Mouse (Mus musculus): ENCODE results near the gene Igfbp2. TPM values are rescaled to one million over a fixed set of nuclear protein-coding genes. Genes with fewer than 3 reads are reported as not detected.

Gene Igfbp2
- polyA plus RNA-seq, 1 experiment from 2014 or later: 750 TPM

DNA sequence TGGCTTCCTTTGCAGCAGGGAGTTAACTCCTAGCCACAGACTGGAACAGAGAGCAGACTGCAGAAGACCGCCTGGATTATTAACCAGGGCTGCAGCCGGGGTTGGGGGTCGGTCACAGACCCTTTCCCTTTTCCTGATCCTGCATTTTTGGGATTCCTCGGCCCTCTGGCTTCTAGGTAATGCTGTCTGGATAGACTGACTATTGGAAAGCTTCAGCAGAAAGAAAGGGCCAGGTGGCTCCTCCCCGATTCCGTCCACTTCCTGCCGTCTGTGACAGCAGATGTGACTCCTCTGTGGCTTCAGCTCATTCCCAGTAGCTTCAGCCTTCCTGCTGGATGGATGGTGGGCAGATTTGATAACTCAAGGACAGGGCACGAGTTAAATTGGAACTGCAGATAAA lies 19.3 kb upstream of the Igfbp2 start:
- no peak for DNase-seq (ENCODE audit: low spot score)
- 18% methylated on average over 8 of the region's 8 CpGs for WGBS
- H3K27ac ChIP-seq: peak overlapping the region; percentile 84
- peaks cover 25% of the 10 kb centered on the region for H3K4me1 ChIP-seq (replicated peaks)
- no peaks in the 10 kb centered on the region for H3K9me3 ChIP-seq
- no peaks in the 10 kb centered on the region for H3K27me3 ChIP-seq (ENCODE audit: insufficient read depth, poor library complexity, severe bottlenecking)
- no peaks in the 10 kb centered on the region for H3K36me3 ChIP-seq
- no peak overlapping the region for H3K4me3 ChIP-seq

DNA sequence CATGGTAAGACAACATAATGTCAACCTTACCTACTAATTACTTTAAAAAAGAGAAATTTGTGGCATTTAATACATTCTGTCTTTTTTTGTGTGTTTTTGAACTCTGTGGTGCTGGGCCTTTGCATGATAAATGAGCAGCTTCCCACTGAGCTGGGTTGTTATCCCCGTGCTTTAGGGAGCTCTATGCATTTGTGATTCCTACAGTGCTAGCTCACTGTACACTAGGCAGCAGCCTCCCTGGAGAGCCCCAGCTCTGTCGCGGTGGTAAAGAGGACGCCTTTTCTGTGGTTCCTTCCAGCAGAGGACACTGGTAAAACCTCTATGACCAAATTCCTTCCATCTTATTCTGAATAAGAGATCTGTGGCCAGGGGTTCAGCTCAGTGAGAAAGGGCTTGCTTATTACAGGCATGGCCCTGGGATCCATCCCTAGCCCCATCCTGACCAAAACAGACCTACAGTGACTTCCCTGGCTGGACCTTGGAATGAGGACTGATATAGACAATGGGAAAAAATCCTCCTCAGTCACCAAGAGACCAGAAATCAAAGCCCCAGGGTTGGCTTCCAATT lies 18.7 kb upstream of the Igfbp2 start:
- peaks cover 25% of the 10 kb centered on the region for H3K4me1 ChIP-seq (replicated peaks)
- peak overlapping the region; percentile 84 for H3K27ac ChIP-seq
- H3K36me3 ChIP-seq: no peaks in the 10 kb centered on the region
- WGBS: 7% methylated on average over 4 of the region's 4 CpGs
- H3K27me3 ChIP-seq (ENCODE audit: insufficient read depth, poor library complexity, severe bottlenecking): no peaks in the 10 kb centered on the region
- peak overlapping the region; percentile 23; the same call in 1 of the 2 replicates for H3K4me3 ChIP-seq
- 0 out of 2 replicates have a peak, but pooled peaks cover 4% of the 10 kb centered on the region for H3K9me3 ChIP-seq
- peak; percentile 9 for DNase-seq (ENCODE audit: low spot score)

DNA sequence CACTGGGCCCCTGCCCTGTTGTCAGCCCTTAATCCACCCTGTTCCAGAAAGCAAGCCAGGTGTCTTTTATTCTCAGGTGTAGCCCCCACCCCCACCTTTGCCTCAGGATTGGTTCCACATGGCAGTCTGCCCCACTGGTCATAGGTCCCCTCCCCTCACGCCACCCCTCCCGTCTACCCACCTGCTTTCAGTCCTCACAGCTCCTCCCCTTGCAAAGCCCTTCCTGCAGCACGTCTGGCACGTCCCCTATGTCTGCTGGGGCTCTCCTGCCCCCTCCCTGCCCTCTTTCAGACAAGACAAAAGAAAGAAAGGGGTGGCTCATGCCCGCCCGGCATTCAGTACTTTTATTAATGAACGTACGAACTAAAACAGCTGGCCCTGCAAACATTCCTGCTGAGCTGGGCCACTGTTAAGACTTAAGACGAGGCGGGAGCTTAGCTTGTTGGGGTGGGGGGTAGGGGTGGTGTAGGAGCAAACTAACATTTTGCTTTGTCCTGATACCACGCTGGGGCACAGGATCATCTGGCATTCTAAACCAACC lies 18.2 kb upstream of the Igfbp2 start:
- peaks cover 25% of the 10 kb centered on the region for H3K4me1 ChIP-seq (replicated peaks)
- no peaks in the 10 kb centered on the region for H3K27me3 ChIP-seq (ENCODE audit: insufficient read depth, poor library complexity, severe bottlenecking)
- peak; percentile 71 for DNase-seq (ENCODE audit: low spot score)
- 6% methylated on average over 11 of the region's 11 CpGs for WGBS
- peaks cover 9% of the 10 kb centered on the region; the same call in 1 of the 2 replicates for H3K9me3 ChIP-seq
- H3K36me3 ChIP-seq: 0 out of 2 replicates have a peak, but pooled peaks cover 5% of the 10 kb centered on the region
- peak overlapping the region; percentile 84 for H3K27ac ChIP-seq
- peak overlapping the region; percentile 23 for H3K4me3 ChIP-seq

DNA sequence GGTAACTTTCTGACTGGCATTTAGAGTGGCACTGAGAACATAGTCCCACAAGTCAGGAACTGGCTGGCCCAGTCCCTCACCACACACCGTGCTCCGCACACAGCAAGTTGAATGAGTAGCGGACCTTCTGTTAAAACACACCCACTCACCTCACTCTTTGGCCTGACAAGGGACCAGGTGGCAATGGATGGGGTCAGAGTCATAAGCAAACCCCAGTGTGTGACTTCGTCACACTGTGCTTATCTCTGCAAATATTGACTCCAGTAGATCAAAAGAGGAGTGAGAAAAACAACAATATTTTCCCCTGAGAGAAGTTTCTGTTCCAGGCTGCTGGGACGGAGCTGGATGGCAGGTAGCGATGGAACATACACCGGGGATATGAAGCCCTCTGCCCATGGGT lies 15.0 kb upstream of the Igfbp2 start:
- Histone ChIP-seq H3K4me3 (no peak overlapping the region), H3K9me3 (peaks cover 12% of the 10 kb centered on the region; the same call in 1 of the 2 replicates), H3K4me1 (replicated peaks) (peaks cover 44% of the 10 kb centered on the region), H3K36me3 (0 out of 2 replicates have a peak, but pooled peaks cover 6% of the 10 kb centered on the region), H3K27me3 (ENCODE audit: insufficient read depth, poor library complexity, severe bottlenecking) (no peaks in the 10 kb centered on the region), H3K27ac (no peak overlapping the region)
- no peak for DNase-seq (ENCODE audit: low spot score)
- WGBS: 89% methylated on average over 7 of the region's 7 CpGs

DNA sequence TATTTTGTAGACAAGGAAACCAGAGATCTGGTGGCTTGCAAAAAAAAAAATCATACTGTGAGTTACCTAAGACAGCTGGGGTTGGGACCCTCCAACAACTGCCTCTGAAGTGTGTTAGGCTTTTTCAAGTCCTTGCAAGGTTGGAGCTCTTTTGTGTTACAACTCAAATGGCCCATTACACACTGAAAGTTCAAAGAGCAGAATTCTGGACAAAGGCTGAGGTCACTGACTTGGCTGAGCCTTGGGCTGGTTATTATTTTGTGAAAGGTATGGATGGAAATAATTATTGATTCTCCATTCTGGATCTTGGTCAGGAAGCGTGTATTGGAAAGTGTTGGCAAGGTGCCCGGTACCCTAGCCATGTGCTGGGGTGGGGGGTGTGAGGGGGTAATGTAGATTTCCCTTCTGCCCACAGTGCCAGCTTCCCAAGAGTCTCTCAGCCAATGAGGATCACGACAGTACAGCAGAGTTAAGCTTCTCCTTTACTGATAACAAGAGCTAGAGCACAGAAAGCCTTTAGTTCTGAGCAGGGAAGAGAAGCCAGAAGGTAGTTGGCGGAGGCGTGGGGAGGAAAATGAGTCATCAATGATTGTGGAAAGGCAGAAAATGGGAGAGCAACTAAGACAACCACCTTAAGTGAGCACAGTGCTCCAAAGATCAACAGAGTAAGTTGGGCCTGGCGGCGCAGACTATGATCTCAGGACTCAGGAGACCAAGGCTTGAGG lies 14.2 kb upstream of the Igfbp2 start:
- Histone ChIP-seq H3K4me3 (no peak overlapping the region), H3K9me3 (peaks cover 12% of the 10 kb centered on the region; the same call in 1 of the 2 replicates), H3K27ac (no peak overlapping the region), H3K4me1 (replicated peaks) (peaks cover 47% of the 10 kb centered on the region), H3K36me3 (0 out of 2 replicates have a peak, but pooled peaks cover 6% of the 10 kb centered on the region), H3K27me3 (ENCODE audit: insufficient read depth, poor library complexity, severe bottlenecking) (no peaks in the 10 kb centered on the region)
- WGBS: 88% methylated on average over 7 of the region's 7 CpGs
- no peak for DNase-seq (ENCODE audit: low spot score)

DNA sequence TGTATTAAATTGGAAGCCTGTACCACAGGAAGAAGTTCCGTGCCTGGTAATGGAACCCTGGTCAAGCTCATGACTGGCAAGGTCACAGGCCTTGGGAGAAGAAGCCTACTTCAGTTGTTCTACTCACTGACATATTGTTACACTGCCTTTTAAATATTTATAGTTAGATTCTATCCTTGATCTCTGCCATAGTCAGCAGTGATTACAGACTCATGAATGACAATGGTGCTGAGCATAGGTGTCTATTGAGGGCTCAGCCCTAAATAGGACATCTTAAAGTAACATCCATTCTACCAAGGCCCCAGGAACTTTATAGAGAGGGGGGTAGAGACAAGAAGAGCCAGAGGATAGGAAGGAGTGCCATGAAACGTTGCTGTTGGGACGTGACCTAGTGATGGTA lies 13.2 kb upstream of the Igfbp2 start:
- Histone ChIP-seq H3K9me3 (peaks cover 12% of the 10 kb centered on the region; the same call in 1 of the 2 replicates), H3K27me3 (ENCODE audit: insufficient read depth, poor library complexity, severe bottlenecking) (no peaks in the 10 kb centered on the region), H3K4me1 (replicated peaks) (peaks cover 43% of the 10 kb centered on the region), H3K4me3 (no peak overlapping the region), H3K36me3 (0 out of 2 replicates have a peak, but pooled peaks cover 6% of the 10 kb centered on the region), H3K27ac (no peak overlapping the region)
- 90% methylated on average over 3 of the region's 3 CpGs for WGBS
- DNase-seq (ENCODE audit: low spot score): no peak

DNA sequence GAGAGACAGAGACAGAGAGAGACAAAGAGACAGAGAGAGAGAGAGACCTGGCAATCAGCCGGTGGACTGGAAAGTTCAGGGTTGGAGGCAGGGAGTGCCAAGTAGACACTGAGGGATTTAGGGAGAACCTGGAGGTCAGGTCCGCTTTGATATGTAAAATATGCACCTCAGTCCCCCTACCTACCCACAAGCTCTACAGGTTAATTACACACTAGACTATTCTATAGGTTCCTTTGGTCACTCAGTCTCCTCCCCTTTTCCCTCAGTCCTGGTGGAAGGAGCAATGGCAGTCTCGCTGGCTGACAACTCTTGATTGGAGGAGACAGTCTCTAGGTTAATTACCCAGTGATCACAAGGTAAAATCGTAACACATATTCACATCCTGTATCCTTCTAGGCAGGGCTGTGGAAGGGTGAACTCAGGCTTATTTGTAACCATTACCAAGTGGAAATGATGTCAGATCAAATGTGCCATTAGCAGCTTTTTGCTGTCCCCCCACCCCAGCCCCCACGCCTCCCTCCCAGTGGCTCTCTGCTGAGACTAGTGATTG lies 11.1 kb upstream of the Igfbp2 start:
- Histone ChIP-seq H3K4me3 (no peak overlapping the region), H3K4me1 (replicated peaks) (peaks cover 34% of the 10 kb centered on the region), H3K36me3 (0 out of 2 replicates have a peak, but pooled peaks cover 6% of the 10 kb centered on the region), H3K9me3 (peaks cover 12% of the 10 kb centered on the region; the same call in 1 of the 2 replicates), H3K27ac (peak overlapping the region; percentile 85), H3K27me3 (ENCODE audit: insufficient read depth, poor library complexity, severe bottlenecking) (no peaks in the 10 kb centered on the region)
- WGBS: 27% methylated on average over 5 of the region's 5 CpGs
- DNase-seq (ENCODE audit: low spot score): no peak

DNA sequence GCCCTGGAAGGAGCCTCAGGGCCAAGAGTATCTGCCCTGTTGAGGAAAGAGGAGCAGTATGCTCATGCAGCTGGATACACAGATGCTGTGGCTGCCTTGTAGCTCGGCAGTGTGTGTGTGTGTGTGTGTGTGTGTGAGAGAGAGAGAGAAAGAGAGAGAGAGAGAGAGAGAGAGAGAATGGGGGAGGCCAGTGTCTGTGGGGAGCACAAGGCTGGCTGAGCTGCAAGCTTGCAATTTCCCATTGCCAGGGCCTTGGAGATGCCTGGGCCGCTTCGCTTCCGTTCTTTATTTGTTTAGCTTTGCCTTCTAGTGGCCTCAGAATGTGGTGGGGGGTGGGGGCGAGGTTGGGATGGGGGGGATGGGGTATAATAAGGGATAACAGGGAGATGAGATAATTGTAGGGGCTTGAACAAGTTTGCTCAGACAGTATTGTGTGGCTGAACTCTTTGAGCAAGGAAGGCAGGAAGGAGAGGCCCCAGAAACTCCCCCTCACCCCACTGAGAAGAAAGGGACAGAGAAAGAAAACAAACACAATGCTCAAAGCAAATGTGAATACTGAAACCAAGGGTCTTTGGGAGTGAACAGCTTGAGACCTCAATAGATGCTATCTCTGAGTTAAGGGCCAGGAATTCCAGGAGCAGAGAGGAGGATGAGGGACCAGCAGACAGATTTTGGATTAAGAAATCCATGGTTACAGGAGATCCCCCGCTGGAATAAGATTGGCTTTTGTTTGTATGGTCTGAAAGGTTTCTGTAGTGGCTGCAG lies 10.5 kb upstream of the Igfbp2 start:
- H3K27me3 ChIP-seq (ENCODE audit: insufficient read depth, poor library complexity, severe bottlenecking): peaks cover under 1% of the 10 kb centered on the region; the same call in 1 of the 2 replicates
- 4% methylated on average over 6 of the region's 6 CpGs for WGBS

DNA sequence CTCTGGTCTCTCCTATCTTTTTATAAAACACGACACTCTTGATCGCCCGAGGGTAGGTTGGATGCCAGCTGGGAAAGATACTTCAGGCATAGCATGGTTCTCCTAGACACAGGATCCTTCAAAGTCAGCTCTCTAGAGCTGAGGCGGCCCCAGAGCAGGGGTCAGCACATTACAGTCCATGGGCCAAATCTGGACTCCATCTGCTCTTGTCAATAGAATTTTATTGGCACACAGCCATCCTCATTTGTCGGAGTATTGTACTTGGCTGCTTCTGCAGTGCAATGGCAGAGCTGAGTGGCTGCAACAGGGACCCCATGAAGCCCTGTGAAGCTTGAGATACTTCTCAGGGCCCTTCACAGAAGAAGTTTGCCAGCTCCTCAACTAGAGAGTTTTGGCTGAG lies 9.1 kb upstream of the Igfbp2 start:
- WGBS: 70% methylated on average over 5 of the region's 5 CpGs
- peaks cover 11% of the 10 kb centered on the region; the same call in 1 of the 2 replicates for H3K9me3 ChIP-seq
- H3K4me3 ChIP-seq: no peak overlapping the region
- H3K27ac ChIP-seq: peak overlapping the region; percentile 56
- H3K27me3 ChIP-seq (ENCODE audit: insufficient read depth, poor library complexity, severe bottlenecking): peaks cover 5% of the 10 kb centered on the region; the same call in 1 of the 2 replicates
- DNase-seq (ENCODE audit: low spot score): no peak
- 0 out of 2 replicates have a peak, but pooled peaks cover 6% of the 10 kb centered on the region for H3K36me3 ChIP-seq
- H3K4me1 ChIP-seq (replicated peaks): peaks cover 34% of the 10 kb centered on the region

More for the DNA sequence above, 10.5 kb upstream of the Igfbp2 start:
- Histone ChIP-seq H3K27ac (peak overlapping the region; percentile 85), H3K4me3 (no peak overlapping the region), H3K4me1 (replicated peaks) (peaks cover 34% of the 10 kb centered on the region), H3K9me3 (peaks cover 12% of the 10 kb centered on the region; the same call in 1 of the 2 replicates), H3K36me3 (0 out of 2 replicates have a peak, but pooled peaks cover 6% of the 10 kb centered on the region)
- peak; percentile 53 for DNase-seq (ENCODE audit: low spot score)

DNA sequence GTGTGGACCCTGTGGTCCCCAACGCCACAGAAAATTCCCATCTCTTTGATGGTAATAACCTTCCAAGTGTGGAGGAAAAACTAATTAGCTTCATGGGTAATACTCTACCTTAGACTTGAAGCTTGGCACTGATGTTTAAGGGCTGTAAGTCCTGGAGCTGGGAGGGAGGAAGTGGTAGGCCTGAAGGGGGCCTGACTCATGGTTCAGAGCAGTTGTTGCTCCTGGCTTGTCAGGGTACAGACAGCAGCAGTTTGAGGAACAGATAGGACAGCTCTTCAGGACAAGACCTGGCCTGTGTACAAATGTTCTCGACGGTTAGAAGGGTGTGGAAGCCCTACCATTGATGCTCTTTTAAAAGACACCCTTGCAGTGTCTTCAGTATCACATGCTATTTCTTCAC lies 8.7 kb upstream of the Igfbp2 start:
- 0 out of 2 replicates have a peak, but pooled peaks cover 6% of the 10 kb centered on the region for H3K36me3 ChIP-seq
- no peak for DNase-seq (ENCODE audit: low spot score)
- peaks cover 34% of the 10 kb centered on the region for H3K4me1 ChIP-seq (replicated peaks)
- H3K9me3 ChIP-seq: peaks cover 8% of the 10 kb centered on the region; the same call in 1 of the 2 replicates
- peak overlapping the region; percentile 56 for H3K27ac ChIP-seq
- H3K4me3 ChIP-seq: no peak overlapping the region
- H3K27me3 ChIP-seq (ENCODE audit: insufficient read depth, poor library complexity, severe bottlenecking): peaks cover 5% of the 10 kb centered on the region; the same call in 1 of the 2 replicates
- 89% methylated on average over 3 of the region's 3 CpGs for WGBS

DNA sequence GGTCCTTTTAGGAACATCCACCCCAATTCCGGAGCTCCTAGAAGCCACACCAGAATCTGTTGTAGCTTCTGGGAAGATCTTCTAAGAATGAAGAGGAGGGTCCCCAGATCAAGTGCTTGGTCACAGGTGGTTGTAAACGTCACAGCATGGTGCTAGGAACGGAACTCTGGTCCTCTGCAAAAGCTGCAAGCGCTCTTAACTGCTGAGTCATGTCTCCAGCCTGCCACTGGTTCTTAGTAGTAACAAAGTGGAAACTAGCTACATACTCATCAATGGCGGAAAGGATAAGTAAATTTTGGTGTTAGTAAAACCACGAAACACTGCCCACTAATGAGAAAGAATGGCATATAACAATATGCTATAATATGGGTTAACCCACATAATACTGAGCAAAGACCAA lies 4.3 kb upstream of the Igfbp2 start:
- no peak for DNase-seq (ENCODE audit: low spot score)
- Histone ChIP-seq H3K27me3 (ENCODE audit: insufficient read depth, poor library complexity, severe bottlenecking) (peaks cover 25% of the 10 kb centered on the region), H3K27ac (no peak overlapping the region), H3K36me3 (no peaks in the 10 kb centered on the region), H3K4me3 (no peak overlapping the region), H3K9me3 (no peaks in the 10 kb centered on the region), H3K4me1 (replicated peaks) (peaks cover 28% of the 10 kb centered on the region)
- WGBS: 81% methylated on average over 6 of the region's 6 CpGs

DNA sequence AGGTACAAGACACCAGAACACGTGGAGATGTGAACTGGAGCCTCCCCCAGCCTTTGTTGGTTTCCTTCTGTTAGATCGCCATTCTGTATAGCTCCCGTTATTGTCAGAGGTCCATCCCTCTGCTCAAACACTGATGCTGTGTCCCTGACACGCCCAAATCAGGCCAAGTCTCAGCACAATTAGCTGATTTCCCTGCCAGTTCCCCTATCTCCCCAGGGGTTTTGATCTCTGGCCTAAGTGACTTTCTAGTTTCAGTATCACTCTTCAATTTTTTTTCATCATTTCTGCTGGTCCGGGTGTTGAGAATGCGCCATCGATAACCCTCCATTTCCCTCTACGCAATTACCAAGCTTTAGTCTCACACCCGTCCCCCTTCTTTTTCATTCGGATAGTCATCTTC lies 1.4 kb upstream of the Igfbp2 start:
- WGBS: 65% methylated on average over 10 of the region's 10 CpGs
- Histone ChIP-seq H3K27me3 (ENCODE audit: insufficient read depth, poor library complexity, severe bottlenecking) (peaks cover 25% of the 10 kb centered on the region), H3K36me3 (peaks cover 2% of the 10 kb centered on the region), H3K27ac (peak overlapping the region; percentile 94), H3K4me3 (no peak overlapping the region), H3K9me3 (no peaks in the 10 kb centered on the region), H3K4me1 (replicated peaks) (peaks cover 50% of the 10 kb centered on the region)
- no peak for DNase-seq (ENCODE audit: low spot score)
